Mouse (Mus musculus) kidney, adult 8-10 months (tissue): ENCODE measurements around the gene Rere.

Experiments used
- DNase-seq, 2 experiments: peaks; one replicate each; pipeline ENCODE4 v3.0.0; 2022

Gene Rere

DNA sequence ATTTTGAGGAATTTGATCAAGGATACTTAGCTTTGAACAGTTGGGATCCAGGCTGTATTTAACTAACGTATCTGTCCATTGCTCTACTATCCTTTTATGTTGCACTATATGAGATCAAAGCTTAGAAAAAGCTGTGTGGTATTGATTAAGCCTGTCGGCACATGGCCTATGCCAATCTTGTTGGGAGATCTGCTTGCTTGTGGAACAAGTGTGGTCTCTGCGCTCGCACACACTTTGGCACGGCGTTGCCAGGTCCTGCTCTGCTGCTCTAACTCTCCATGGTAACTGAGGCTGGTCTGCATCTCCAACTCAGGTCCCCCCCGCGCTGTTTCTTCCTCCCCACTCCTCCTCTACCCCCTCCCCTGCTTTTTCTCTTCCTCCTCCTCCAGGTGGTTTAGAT, 112.2 kb downstream of the Rere start:
- no peak for DNase-seq

DNA sequence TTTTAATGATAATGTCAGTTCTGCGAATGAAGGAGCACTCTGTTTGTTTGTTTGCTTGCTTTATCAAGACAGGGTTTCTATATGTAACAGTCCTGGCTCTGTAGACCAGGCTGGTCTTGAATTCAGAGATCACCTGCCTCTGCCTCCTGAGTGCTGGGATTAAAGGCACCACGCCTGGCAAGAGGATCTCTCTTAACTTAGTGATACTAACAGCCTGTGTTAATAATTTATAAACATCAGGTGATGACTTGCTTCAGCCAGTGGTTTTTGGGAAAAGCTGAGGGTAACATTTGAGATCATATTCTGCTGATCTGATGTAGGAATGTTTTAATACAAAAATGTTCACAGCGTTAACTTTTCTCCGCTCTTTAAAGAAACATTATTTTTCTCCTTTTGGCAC, 112.6 kb downstream of the Rere start:
- peak in 1 of 2 experiments; percentile 34 for DNase-seq

DNA sequence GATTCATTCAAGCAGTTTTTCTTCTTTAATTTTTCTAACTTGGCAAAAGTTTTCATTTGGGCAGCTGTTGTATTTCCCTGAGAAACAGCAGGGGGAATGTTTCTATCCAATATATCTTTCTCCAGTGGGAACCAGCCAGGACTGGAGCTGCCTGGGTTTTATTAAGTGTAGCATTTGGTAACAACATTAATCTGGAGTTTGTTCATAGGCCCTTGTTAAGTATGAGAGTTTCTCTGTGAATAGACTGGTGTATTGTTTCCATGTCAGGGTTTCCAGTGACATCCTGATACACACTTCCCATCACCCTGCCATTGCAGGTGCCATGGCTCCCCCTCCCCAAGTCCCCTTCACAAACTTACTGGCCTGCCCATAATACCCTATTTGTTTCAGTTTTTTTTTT, 114.9 kb downstream of the Rere start:
- peak; percentile 53 to 57 for DNase-seq

DNA sequence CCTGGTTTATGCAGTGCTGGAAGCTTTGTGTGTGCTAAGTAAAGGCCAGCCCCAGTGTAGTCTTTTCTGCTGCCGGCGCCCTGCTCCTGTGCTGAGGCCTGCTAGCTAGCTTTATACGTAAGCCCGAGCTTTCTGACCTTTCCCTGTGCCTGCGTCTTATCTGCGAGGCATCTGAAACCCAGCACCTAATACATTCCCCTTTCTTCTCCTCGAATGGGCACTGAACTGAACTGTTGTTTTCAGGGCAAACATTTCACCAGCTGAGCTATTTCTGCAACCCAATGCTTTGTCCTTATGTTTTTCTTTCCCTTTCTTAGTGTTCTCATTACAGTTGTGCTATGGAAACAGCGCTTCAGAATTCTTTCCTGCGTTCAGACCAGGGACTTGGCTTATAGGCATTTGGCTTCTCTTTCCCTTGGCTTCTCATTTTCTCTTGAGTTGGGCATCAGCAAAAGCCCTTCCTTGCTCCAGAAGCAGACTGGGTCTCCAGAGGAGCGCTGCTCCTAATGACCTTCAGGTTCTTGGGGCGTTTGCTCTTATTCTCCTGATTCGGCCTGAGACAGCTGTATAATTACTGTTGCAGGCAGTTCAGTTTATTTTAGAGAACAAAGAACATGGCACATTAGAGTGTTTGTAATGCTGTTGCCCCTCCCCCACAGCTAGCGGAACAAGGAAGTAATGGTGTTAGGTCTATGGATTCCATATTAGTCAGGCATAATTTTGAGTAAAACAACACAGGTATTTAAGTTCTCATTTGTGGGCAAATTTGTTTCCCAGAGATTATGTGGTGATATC, 115.6 kb downstream of the Rere start:
- DNase-seq, result peak in 1 of 2 experiments; percentile 37

DNA sequence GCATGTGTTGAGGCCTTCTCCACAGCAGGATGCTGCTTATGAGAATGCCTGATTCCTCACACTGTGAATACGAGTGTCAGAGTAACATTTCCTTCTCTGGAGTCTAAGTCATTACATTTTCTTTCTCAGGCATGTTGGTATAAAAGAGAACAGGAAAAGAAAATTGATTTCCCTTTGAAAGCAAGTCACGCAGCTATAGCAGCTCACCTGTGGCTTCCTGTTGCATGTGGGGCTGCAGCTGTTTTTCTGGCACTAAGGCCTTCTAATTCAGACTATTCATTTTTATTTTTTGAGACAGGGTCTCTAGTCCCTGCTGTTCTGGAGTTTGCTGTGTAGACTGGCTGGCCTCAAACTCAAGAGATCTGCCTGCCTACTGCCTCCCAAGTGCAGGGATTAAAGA, 117.6 kb downstream of the Rere start:
- no peak for DNase-seq

DNA sequence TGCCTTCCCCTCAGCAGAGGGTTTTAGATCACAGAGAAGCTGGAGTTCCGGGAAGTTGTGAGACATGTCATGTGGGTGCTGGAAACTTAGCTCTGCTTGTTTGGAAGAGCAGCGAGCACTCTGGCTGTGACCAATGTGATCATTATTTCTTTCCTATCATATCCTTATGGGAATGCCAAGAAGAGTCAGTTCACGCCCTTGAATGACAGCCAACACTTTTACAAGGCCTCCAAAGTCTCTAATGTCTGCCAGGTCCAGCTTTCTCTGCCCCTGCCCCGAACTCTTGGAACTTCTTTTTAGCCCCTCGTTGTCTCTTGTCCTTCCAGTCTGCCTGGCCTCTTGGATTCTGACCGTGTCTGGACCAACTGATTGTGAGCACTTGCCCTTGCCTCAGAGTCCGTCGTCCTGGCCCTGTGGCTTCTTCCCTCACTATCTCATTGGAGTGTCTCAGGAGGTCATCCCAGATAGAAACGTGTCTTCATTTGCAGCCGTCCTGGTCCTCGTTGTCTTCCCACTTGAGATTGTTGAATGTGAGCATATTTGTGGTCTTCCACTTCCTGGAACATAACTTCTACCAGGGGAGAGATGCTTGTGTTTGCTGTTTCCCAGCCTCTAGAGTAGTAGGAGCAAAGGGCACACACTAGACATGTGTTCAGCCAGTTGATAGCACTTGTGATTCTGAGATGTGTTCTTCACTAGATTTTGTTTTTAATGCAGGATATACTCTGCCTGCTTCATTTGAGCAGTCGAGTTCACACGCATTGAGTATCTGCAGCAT, 120.6 kb downstream of the Rere start:
- DNase-seq, result peak in 1 of 2 experiments; percentile 32

DNA sequence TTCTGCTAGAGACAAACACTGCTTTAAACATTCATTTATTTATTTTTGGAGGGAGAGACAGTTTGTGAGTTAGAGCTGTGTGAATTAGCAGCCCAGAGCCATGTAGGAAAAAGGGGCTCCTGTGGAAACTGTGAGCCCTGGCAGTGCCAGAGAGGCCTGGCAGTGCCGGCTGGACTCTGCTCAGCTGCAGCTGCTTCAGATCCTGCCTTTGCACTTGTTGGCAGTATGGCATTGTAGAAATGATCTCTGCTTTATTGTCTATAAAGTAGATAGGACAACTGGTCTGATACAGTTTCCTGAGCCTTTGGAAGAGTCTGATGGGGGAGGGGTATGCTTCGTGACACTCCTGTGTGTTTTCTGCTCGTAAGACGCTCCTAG, 121.2 kb downstream of the Rere start:
- DNase-seq, result no peak

DNA sequence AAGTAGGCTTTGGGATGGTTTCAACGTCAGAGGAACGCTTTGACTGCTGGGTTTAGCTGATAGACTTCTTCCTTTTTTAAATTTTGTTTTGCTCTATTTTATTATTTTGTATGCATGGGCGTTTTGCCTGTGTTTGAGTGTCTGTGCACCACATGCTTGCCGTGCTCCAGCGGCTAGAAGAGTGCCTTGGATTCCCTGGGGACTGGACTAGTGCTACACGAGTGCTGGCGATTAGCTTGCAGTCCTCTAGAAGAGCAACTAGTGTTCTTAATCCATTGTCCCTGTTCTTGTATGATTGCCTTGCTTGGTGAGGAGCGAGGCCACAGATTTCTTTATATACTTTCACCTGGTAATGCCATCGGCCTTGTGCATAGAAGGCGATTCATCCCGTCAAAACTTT, 122.5 kb downstream of the Rere start:
- no peak for DNase-seq

DNA sequence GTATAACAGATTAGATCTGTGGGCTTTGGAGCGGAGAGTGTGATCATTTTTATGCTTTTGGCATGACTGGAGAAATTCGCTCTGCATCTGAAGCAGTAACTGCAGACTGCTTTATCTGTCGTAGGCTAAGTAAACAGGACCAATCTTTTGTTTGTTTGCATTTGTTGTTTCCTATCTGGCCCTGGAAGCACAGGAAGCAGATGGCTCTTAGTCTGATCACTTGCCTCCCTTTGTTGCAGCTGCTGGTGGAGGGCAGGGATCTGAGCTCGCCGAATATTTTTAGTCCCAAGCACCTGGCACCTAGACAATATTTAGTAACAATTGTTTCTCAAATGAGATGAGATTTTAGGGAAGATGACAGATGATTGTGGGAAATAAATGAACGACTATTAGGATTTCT, 123.1 kb downstream of the Rere start:
- no peak for DNase-seq

DNA sequence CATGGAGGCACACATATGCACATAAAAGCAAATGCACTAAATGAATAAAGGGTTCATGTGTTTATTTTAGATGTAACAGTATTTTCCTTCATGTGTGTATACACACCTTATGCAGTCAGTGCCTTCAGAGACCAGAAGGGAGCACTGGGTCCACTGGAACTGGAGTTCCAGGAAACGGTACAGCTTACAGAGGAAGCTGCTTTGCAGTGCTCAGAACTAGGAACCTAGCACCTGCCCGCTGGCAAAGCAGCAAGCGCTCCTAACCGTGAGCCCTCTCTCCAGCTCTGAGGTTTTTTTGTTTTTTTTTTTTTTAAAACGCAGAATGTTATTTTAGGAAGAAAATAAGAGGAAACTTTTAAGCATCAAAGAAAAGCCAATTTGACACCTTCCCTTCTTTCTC, 124.3 kb downstream of the Rere start:
- DNase-seq, result no peak

DNA sequence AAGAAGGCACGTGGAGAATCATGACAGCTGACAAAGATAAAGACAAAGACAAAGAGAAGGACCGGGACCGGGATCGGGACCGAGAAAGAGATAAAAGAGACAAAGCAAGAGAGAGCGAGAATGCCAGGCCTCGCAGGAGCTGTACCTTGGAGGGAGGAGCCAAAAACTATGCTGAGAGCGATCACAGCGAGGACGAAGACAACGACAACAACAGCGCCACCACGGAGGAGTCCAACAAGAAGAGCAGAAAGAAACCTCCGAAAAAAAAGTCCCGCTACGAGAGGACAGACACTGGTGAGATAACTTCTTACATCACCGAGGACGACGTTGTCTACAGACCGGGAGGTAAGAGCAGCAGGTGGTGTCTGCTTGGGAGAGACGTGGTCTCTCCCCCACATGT, 124.9 kb downstream of the Rere start:
- no peak for DNase-seq

DNA sequence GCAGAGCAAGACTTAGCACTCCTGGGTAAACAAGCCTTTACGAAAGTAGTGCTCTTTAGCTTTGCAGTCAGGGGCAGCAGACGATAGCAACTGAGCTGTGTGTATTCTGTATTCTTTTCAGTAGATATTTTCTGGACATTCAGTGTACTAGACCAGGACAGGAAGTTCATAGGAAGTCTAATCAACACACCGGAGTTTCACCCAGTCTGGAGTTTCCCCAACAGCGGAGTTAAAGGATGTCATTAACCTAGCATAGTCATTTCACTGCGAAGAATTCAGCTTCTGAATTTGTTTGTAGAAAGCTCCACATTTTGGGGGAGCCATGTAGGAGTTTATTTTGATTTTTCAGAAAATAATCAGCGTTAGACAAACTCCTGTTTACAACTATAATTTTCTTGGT, 125.4 kb downstream of the Rere start:
- DNase-seq, result no peak

DNA sequence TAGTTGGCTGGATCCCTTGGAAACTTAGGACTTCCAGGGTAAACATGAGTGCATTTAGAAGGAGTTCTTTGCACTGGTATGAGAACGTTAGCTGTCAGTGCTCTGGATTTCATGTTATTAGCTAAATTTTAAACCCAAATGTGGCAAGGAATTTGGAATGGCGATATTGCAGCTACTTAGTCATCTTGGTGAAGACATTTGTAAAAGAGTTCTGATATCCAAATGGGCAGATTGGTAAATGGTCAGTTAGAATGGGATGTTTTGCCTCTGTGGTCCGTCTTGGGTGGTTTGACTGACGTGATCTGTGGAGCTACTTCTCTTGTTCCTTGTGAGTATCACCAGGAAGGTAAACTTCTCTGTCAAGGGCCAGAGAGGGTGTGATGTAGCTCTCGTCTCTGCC, 132.8 kb downstream of the Rere start:
- DNase-seq, result peak in 1 of 2 experiments; percentile 32

DNA sequence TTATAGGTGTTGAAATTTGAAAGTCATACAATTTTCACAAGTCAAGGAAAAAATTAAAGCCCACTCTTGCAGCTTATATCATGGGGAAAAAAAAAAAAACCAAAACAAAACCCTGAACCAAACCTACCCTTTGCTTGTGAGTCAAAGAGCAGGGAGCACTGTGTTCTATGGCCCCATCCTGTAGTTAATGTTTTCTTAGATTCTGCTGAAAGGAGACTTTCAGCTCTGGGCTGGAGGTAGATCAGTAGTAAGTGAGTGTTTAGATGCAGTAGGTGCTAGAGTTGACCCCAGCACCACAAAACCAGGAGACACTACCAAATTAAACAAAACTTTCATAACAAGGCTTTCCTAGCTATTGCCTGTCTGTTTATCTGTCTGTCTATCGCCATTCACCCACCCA, 133.3 kb downstream of the Rere start:
- peak; percentile 51 to 76 for DNase-seq

DNA sequence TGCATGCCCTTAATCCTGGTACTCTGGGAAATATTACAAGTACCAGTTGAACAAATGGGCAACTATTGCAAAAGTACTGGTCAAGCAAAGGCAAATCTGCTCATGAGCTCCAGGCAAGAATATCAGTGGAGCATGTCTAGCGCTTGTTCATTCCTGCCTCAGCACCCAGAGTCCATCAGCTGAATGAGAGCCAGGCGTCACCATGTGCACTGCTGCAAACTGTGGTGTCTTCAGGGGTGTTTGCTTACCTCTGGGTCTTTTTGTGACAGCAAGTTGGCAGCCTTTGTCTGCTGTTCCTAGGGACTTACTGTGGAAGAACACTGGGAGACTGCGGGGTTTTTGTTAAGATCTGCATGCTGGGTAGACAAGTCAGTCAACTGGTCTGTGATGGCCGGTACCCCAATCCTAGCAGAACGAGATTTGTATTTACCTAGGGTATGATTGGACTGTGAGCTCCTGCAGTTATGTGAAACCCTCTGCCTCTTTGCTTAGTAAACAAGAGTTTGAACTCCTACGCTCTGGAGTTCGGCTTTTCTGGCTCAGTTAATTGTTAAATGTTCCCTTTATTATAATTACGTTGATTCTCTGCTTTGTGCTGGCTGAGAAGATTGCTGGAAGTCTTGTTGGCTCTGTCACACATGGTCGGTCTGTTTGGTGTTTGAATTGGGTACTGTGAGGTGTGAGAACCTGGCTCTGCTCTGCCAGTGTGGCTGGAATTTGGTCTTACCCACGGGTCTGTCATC, 134.0 kb downstream of the Rere start:
- DNase-seq, result peak; percentile 58 to 75

DNA sequence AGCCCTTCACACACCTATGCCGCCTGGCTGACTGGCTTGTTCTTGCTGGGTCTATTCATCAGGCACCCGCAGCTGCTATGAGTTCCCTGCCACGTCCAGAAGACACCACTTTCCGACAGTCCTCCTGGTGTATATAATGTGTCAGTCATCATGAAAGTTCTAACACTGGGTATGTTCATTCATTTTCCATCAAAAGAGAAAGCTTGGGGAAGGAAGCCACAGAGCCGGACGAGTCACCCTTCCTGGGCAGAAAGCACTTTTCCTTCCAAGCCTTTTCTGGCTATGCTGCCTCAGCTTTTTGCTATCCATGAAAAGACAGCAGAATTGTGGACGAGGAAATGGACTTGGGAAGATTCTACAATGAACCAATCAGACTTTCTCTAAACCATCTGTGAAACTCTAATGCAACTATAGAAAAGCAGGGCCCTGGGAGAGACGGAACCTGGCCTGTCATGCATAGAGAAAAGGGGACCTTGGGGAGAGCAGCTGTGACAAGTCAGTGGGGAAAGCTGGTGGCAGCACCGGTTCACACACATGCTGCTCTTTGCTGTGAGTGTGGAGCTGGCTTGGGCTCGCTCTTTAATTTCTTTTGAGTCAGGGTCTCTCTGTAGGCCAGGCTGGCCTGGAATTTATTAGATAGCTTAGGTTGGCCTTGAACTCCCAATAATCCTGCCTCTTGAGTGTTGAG, 139.3 kb downstream of the Rere start:
- no peak for DNase-seq

DNA sequence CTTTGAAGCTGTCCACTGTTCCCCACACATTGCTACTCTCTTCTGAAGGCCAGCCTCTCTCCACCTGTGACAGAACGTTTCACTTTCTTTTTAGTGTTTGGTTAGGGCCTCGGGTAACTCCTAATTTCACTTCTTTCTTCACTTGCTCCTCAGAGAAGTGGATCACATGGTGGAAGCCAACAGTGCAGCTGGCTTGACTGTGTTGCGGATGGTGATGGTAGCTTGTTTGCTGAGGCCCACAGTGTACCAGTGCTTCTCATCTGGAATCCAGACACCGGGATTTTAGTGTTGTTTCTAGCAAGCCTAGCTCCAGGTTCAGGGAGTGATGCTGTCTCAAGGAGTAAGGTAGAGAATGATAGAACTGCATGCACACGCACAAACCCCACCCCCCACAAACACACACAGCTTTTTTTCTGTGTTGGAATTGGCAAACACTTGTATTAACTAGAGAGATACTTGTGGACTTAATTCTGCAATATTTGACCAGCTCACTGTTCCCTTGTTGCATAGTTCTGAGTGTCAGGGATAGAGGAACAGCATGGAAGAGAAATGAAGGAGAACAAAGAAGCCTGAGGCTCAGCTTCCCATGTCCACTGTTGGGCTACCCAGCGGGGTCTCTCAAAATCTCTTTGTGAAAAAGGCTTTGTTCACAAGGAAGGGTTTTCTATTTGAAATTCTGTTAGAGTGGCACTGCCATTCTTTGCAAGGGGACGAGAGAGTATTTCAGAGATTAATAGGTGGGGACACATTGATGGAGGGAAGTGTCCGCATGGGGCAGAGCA, 144.8 kb downstream of the Rere start:
- DNase-seq, result no peak

DNA sequence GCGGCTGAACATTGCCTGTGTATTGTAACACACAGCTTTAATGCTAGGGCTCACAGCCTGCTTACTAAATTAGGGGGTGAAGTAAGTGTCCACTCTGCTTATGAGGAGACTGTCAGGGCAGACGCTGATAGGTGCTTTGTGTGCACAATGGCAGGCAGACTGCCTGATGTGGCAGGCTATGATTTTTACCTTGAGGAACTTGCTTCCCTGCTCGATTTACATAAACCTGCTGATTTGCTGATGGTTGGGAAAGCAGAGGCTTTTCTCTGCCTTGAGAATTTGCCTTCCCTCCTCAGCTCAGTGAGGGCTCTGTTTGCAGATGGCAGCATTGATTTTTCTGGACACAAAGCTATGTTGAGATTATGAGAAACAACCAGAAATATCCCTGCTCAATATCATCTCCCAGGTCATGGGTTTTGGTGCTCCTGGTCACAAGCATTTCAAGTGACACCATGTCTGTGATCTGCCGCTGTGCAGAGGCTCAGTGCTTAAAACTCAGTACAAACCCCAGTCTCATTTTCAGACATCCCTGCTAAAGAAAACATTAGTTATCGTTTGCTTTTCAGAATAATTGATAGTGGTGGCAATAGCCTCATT, 145.5 kb downstream of the Rere start:
- no peak for DNase-seq

DNA sequence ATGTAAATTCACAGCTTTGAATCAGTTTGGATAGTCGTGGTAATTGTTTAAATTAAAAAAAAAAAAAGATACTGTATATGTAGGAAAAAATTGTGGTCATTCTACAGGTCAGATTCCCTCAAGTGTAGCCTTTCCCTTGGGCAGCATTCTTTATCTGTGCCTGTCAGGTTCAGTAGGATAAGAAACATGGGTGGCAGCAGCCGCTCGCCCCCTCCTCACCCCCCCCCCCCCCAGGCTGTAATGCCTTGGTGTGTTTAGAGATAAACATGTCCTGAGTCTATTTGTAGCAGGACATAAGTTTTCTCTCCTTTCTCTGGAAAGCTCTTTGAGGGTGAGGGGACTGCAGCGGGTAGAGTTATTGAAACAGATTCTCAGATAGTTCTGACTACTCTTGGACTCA, 147.3 kb downstream of the Rere start:
- DNase-seq, result no peak

DNA sequence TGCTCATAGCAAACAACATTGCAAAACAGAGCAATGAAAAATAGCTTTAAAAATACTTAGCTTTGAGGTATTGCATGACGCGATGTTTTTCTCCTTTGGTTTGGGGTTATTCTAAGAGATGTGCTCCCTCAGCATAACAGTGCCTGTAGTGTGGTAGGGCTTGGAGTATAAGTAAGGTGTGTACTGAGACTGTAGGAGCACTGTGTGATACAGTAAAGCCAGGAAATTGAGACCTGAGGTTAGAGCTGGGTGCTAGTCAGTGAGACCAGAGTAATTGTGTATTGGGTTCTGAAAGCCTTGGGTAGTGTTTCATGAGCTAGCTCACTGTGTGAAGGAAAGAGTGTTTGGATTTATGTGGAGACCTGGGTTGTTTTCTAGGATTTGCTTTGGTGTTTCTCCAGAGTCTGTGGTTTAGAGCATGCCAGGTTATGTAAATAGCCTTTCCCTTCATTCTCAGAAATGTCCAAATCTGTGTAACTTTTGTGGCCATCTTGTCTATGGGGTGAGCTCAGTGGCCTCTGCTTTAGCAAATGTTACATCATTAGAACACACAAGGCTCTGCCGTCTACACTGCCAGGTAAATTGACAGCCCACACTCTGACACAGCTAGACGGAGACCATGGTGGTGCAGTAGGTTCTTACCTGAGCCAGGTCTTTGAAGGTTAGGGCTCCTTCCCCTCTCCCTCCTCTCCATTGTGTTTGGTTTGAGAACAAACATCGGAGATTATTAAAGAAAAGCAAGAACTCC, 152.6 kb downstream of the Rere start:
- DNase-seq, result no peak

DNA sequence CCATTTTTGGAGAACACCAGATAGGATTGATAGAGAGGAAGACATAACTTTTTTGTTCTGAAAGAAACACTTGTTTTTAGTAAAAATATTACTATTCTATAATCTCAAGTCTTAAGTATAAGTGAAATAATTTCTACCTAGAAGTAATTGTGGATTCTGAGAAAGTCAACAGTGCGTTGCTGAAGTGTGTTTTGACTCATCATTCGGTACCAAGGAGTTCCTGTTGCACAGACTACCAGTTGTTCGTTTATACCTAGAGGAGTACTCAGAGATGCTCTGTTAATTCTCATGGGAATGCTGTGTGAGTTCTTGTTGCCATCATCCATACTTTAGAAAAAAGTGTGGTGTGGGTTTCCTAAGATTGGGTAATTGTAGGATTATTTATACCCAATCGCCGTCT, 154.1 kb downstream of the Rere start:
- DNase-seq, result no peak
